15 mouse cellular contexts compared by ENCODE assay signal in genomic region chr4:117999951-118000350, GRCm38 (mm10).
DNase-seq lines count a peak whose midpoint lies in the region; ATAC-seq lines count a peak whose summit lies in the region.
"Had no signal": no experiment of that assay in that cellular context is flagged by ENCODE, and none has a peak within 500 bp of the region (broad histone marks: within the 10 kb centered on the region; RNA-seq: fewer than 3 reads in every experiment).

No protein-coding gene starts in this region.

- DNase-seq in embryonic facial prominence, embryonic 10.5 days (ENCODE audit: low spot score) = no peak
- no peak for DNase-seq in kidney, adult 9 months
- DNase-seq in testis, postnatal 10 days (ENCODE audit: low spot score) = peak; percentile 34
- no peak for DNase-seq in testis, postnatal 14 days (ENCODE audit: low spot score)
- DNase-seq in cerebellum, postnatal 25 days = no peak
- DNase-seq: cerebellum, postnatal 10 days; forebrain, postnatal 0 days; lung, postnatal 10 days; right cerebral cortex, adult 18-20 months had no signal

- H3K27me3 ChIP-seq in embryonic facial prominence, embryonic 13.5 days = peaks cover 5% of the 10 kb centered on the region; the same call in 1 of the 2 replicates
- H3K27me3 ChIP-seq in embryonic facial prominence, embryonic 10.5 days (replicated peaks; ENCODE audit: low read depth, poor library complexity, severe bottlenecking) = no peaks in the 10 kb centered on the region; the same call in 1 of the 2 replicates
- H3K27me3 ChIP-seq in kidney, embryonic 15.5 days = no peaks in the 10 kb centered on the region
- no peaks in the 10 kb centered on the region for H3K27me3 ChIP-seq in hindbrain, embryonic 12.5 days
- H3K27me3 ChIP-seq: hindbrain, embryonic 15.5 days had no signal

- no peak overlapping the region for H3K4me3 ChIP-seq in embryonic facial prominence, embryonic 13.5 days
- H3K4me3 ChIP-seq in embryonic facial prominence, embryonic 10.5 days = no peak overlapping the region
- H3K4me3 ChIP-seq in kidney, embryonic 15.5 days (replicated peaks) = no peak overlapping the region
- no peak overlapping the region for H3K4me3 ChIP-seq in hindbrain, embryonic 12.5 days
- H3K4me3 ChIP-seq: heart, adult 2 months; hindbrain, embryonic 15.5 days had no signal

- H3K4me2 ChIP-seq in embryonic facial prominence, embryonic 13.5 days = no peak overlapping the region
- H3K4me2 ChIP-seq in kidney, embryonic 15.5 days = no peak overlapping the region
- H3K4me2 ChIP-seq in hindbrain, embryonic 12.5 days (replicated peaks) = no peak overlapping the region
- H3K4me2 ChIP-seq: hindbrain, embryonic 15.5 days; liver, embryonic 11.5 days had no signal

- peaks cover 48% of the 10 kb centered on the region for H3K4me1 ChIP-seq in embryonic facial prominence, embryonic 13.5 days
- peaks cover 54% of the 10 kb centered on the region for H3K4me1 ChIP-seq in embryonic facial prominence, embryonic 10.5 days
- peaks cover 44% of the 10 kb centered on the region for H3K4me1 ChIP-seq in kidney, embryonic 15.5 days
- peaks cover 22% of the 10 kb centered on the region for H3K4me1 ChIP-seq in hindbrain, embryonic 12.5 days

- H3K9me3 ChIP-seq in embryonic facial prominence, embryonic 13.5 days = no peaks in the 10 kb centered on the region
- no peaks in the 10 kb centered on the region for H3K9me3 ChIP-seq in embryonic facial prominence, embryonic 10.5 days
- no peaks in the 10 kb centered on the region for H3K9me3 ChIP-seq in kidney, embryonic 15.5 days (replicated peaks)
- H3K9me3 ChIP-seq in hindbrain, embryonic 12.5 days (replicated peaks) = no peaks in the 10 kb centered on the region
- H3K9me3 ChIP-seq: hindbrain, embryonic 15.5 days had no signal

- H3K9ac ChIP-seq in embryonic facial prominence, embryonic 13.5 days = no peak overlapping the region
- no peak overlapping the region for H3K9ac ChIP-seq in kidney, embryonic 15.5 days
- no peak overlapping the region for H3K9ac ChIP-seq in hindbrain, embryonic 12.5 days
- H3K9ac ChIP-seq: forebrain, postnatal 0 days; hindbrain, embryonic 15.5 days had no signal

- ATAC-seq in embryonic facial prominence, embryonic 13.5 days (ENCODE audit: insufficient number of reproducible peaks, insufficient read depth, low FRiP score, low TSS enrichment, low read depth) = no peak
- no peak for ATAC-seq in kidney, embryonic 15.5 days (replicated peaks; ENCODE audit: low FRiP score)
- ATAC-seq in hindbrain, embryonic 12.5 days (ENCODE audit: low FRiP score) = no peak
- ATAC-seq: forebrain, postnatal 0 days had no signal

- H3K27ac ChIP-seq in embryonic facial prominence, embryonic 13.5 days = 0 out of 2 replicates have a peak overlapping the region, but pooled peaks have one; percentile 51
- H3K27ac ChIP-seq in embryonic facial prominence, embryonic 10.5 days (replicated peaks) = no peak overlapping the region
- H3K27ac ChIP-seq in kidney, embryonic 15.5 days = peak overlapping the region; percentile 11; the same call in 1 of the 2 replicates
- no peak overlapping the region for H3K27ac ChIP-seq in hindbrain, embryonic 12.5 days
- H3K27ac ChIP-seq: heart, adult 2 months; hindbrain, embryonic 15.5 days had no signal

- WGBS in embryonic facial prominence, embryonic 13.5 days = 63% methylated on average over 7 of the region's 7 CpGs
- 66% methylated on average over 7 of the region's 7 CpGs for WGBS in embryonic facial prominence, embryonic 10.5 days
- 47% methylated on average over 7 of the region's 7 CpGs for WGBS in kidney, embryonic 15.5 days
- WGBS in hindbrain, embryonic 12.5 days = 73% methylated on average over 7 of the region's 7 CpGs

- H3K36me3 ChIP-seq in embryonic facial prominence, embryonic 13.5 days = no peaks in the 10 kb centered on the region
- H3K36me3 ChIP-seq in embryonic facial prominence, embryonic 10.5 days (replicated peaks) = no peaks in the 10 kb centered on the region
- no peaks in the 10 kb centered on the region for H3K36me3 ChIP-seq in kidney, embryonic 15.5 days
- no peaks in the 10 kb centered on the region for H3K36me3 ChIP-seq in hindbrain, embryonic 12.5 days
- H3K36me3 ChIP-seq: hindbrain, embryonic 15.5 days had no signal

Comparison
In these comparisons a context has a peak if more than half of its experiments do, and no peak if none do; other contexts are left out.
1. H3K27ac ChIP-seq: peak in embryonic facial prominence, embryonic 13.5 days (single experiment) and kidney, embryonic 15.5 days (single experiment); none in embryonic facial prominence, embryonic 10.5 days (single experiment) and hindbrain, embryonic 12.5 days (single experiment).